Mouse (Mus musculus) embryonic facial prominence, embryonic 11.5 days (tissue): ENCODE results near the gene Tbcd. TPM values are rescaled to one million over a fixed set of nuclear protein-coding genes. Genes with fewer than 3 reads are reported as not detected.
A peak's percentile ranks its signal among the peaks of the same experiment; 100 is the strongest.

ENCODE experiments used
- ATAC-seq: fragments of 200-750 bp; cut with Nextera tagmentation; replicated peaks from 2 replicates; pipeline ENCODE4 v1.8.0; 2017; ENCODE audit warnings: low read depth; ENCODE audit not compliant: insufficient number of reproducible peaks, low FRiP score, low TSS enrichment
- DNase-seq: peaks from one replicate; pipeline ENCODE4 v3.0.0-alpha.2; 2015; ENCODE audit warnings: low spot score
- H3K27ac ChIP-seq: fragments of 300-500 bp; sonication (generic); replicated peaks from 2 replicates; pipeline ENCODE4 v1.5.1; 2014; ENCODE audit warnings: mild to moderate bottlenecking, low read depth, low read length, control low read depth
- H3K27me3 ChIP-seq: fragments of 300-500 bp; sonication (generic); 2 replicates; pipeline ENCODE4 v1.6.1; 2014; ENCODE audit warnings: mild to moderate bottlenecking, low read length, moderate library complexity, mixed read lengths; ENCODE audit not compliant: control insufficient read depth, insufficient read depth
- H3K36me3 ChIP-seq: fragments of 300-500 bp; sonication (generic); replicated peaks from 2 replicates; pipeline ENCODE4 v1.6.1; 2014; ENCODE audit warnings: low read depth, mild to moderate bottlenecking, low read length, moderate library complexity, mixed read lengths; ENCODE audit not compliant: control insufficient read depth, insufficient read depth
- H3K4me1 ChIP-seq: fragments of 300-500 bp; sonication (generic); 2 replicates; pipeline ENCODE4 v1.6.1; 2014; ENCODE audit warnings: low read length, mixed read lengths; ENCODE audit not compliant: control insufficient read depth, insufficient read depth
- H3K4me2 ChIP-seq: fragments of 300-500 bp; sonication (generic); 2 replicates; pipeline ENCODE4 v1.6.1; 2014; ENCODE audit warnings: low read depth, mild to moderate bottlenecking, control low read depth, low read length, moderate library complexity
- H3K4me3 ChIP-seq: fragments of 300-500 bp; sonication (generic); 2 replicates; pipeline ENCODE4 v1.5.1; 2014; ENCODE audit warnings: low read depth, low read length, control low read depth
- H3K9ac ChIP-seq: fragments of 300-500 bp; sonication (generic); replicated peaks from 2 replicates; pipeline ENCODE4 v1.6.1; 2014; ENCODE audit warnings: mild to moderate bottlenecking, control low read depth, low read length
- H3K9me3 ChIP-seq: fragments of 300-500 bp; sonication (generic); replicated peaks from 2 replicates; pipeline ENCODE4 v1.6.1; 2016; ENCODE audit warnings: mild to moderate bottlenecking, low read length, inconsistent platforms, mixed read lengths; ENCODE audit not compliant: control insufficient read depth
- WGBS: fragments of 180-500 bp; shearing (Covaris S2); extraction: QIAGEN DNeasy Blood & Tissue Kit; methylation state at CpG from one replicate; pipeline ENCODE4 v1.1.7; 2014; 5-methylcytosine and 5-hydroxymethylcytosine counted together
- polyA plus RNA-seq: library from polyadenylated mRNA; unstranded; fragments of >200 nt; fragmentation: Nextera tagmentation; extraction: Ambion mirVana; gene quantifications from 2 replicates; pipeline ENCODE4 v1.2.1, GENCODE M21; 2014

The Tbcd gene
- polyA plus RNA-seq, 1 experiment from 2014 or later: 31.1 TPM

- Histone ChIP-seq H3K4me2 (no peak overlapping the region), H3K36me3 (no peaks in the 10 kb centered on the region), H3K4me3 (no peak overlapping the region), H3K9ac (no peak overlapping the region), H3K27ac (no peak overlapping the region), H3K27me3 (no peaks in the 10 kb centered on the region), H3K9me3 (no peaks in the 10 kb centered on the region), H3K4me1 (no peaks in the 10 kb centered on the region)
- DNase-seq: no peak
- 92% methylated on average over 6 of the region's 6 CpGs for WGBS
- no peak for ATAC-seq
Measured at GRCm38 (mm10) chr11:121597254-121597653, 145.5 kb downstream of the Tbcd start.

DNA sequence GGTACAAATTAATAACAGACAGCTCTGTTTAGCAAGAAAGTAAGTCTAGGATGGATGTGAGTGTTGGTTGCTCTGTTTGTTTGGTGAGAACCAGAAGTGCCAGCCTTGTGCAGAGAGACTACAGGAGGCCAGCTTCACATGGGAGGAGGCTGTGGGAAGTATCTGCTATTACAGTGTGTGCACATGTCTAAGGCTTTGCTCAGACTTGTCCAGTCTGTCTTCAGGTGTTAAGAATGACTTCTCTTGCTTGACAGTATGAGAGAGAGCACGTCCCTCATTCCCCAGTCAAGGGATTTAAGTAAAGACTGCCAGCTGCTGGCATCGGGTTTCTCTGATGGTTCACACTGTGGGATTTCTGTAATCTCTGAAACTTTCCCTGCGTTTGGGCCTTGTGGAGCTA, 149.7 kb downstream of the Tbcd start:
- Histone ChIP-seq H3K4me3 (no peak overlapping the region), H3K36me3 (no peaks in the 10 kb centered on the region; the same call in 1 of the 2 replicates), H3K9me3 (no peaks in the 10 kb centered on the region), H3K9ac (no peak overlapping the region), H3K27me3 (no peaks in the 10 kb centered on the region), H3K27ac (no peak overlapping the region), H3K4me1 (no peaks in the 10 kb centered on the region), H3K4me2 (no peak overlapping the region)
- ATAC-seq: no peak
- WGBS: 76% methylated on average over 3 of the region's 3 CpGs
- peak; percentile 11 for DNase-seq

GRCm38 (mm10) chr11:121605604-121606003, 153.9 kb downstream of the Tbcd start:
- no peak for DNase-seq
- Histone ChIP-seq H3K27ac (no peak overlapping the region), H3K4me3 (no peak overlapping the region), H3K27me3 (no peaks in the 10 kb centered on the region), H3K36me3 (no peaks in the 10 kb centered on the region; the same call in none of the 2 replicates), H3K9me3 (no peaks in the 10 kb centered on the region), H3K4me1 (no peaks in the 10 kb centered on the region), H3K4me2 (no peak overlapping the region), H3K9ac (no peak overlapping the region)
- WGBS: 91% methylated on average over 6 of the region's 6 CpGs
- no peak for ATAC-seq

DNA sequence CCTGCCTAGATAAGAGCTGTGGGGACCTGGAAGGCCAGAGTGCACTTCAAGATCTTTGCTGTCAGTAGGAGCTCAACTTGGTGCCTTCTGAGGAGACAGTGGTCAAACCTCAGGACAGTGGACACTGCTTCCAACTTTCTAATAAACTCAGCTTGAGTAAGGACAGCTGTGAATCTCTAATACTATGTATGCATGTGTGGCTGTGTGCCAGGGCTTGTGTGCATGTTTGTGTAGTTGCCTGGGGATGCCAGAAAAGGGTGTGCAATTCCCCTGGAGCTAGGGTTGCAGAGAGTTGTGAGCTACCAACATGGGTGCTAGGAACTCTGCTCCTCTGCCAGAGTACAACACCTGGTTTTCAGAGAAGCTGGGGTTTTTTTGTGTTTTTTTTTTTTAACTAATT, 159.2 kb downstream of the Tbcd start:
- ATAC-seq (no peak), DNase-seq (no peak)
- Histone ChIP-seq H3K36me3 (no peaks in the 10 kb centered on the region; the same call in none of the 2 replicates), H3K4me1 (no peaks in the 10 kb centered on the region), H3K9ac (no peak overlapping the region), H3K27me3 (no peaks in the 10 kb centered on the region), H3K4me3 (no peak overlapping the region), H3K9me3 (no peaks in the 10 kb centered on the region), H3K4me2 (no peak overlapping the region), H3K27ac (no peak overlapping the region)

DNA sequence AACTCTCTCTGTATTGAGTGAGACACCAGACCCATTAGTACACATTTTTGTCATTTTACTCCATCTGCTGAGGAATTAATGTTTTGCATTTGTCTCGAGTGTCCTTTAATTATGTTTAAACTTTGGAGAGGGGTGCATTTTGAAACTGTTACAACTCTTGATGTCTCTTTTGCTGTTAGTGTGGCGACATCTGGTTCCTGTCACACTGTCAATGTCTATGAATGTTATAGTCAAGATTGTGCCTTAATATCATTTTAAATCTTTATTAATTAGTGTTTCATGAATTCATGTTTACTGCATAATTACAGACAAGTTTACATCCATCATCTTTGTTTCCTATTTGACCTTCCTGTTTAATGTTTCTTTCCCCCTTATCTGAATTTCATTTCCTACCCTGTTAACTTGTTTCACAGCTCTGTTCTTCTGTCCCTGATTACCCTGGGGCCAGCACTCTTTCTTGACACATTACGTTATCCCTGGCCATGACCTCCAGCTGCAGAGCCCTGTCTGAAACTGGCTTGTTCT, 164.3 kb downstream of the Tbcd start:
- Histone ChIP-seq H3K9ac (no peak overlapping the region), H3K36me3 (no peaks in the 10 kb centered on the region; the same call in none of the 2 replicates), H3K27me3 (no peaks in the 10 kb centered on the region), H3K4me2 (no peak overlapping the region), H3K4me3 (no peak overlapping the region), H3K27ac (no peak overlapping the region), H3K4me1 (no peaks in the 10 kb centered on the region), H3K9me3 (no peaks in the 10 kb centered on the region)
- 77% methylated on average over 3 of the region's 3 CpGs for WGBS
- ATAC-seq: no peak
- no peak for DNase-seq

- no peak overlapping the region for H3K9ac ChIP-seq
- no peaks in the 10 kb centered on the region for H3K9me3 ChIP-seq
- no peak for ATAC-seq
- H3K4me2 ChIP-seq: no peak overlapping the region
- no peaks in the 10 kb centered on the region; the same call in none of the 2 replicates for H3K36me3 ChIP-seq
- no peak for DNase-seq
- no peaks in the 10 kb centered on the region for H3K27me3 ChIP-seq
- H3K4me1 ChIP-seq: no peaks in the 10 kb centered on the region
- no peak overlapping the region for H3K27ac ChIP-seq
- no peak overlapping the region for H3K4me3 ChIP-seq
Measured at GRCm38 (mm10) chr11:121616501-121616900, 164.8 kb downstream of the Tbcd start.

GRCm38 (mm10) chr11:121617371-121617770, 165.6 kb downstream of the Tbcd start:
- no peaks in the 10 kb centered on the region; the same call in none of the 2 replicates for H3K36me3 ChIP-seq
- WGBS: 90% methylated on average over 1 of the region's 1 CpGs

DNA sequence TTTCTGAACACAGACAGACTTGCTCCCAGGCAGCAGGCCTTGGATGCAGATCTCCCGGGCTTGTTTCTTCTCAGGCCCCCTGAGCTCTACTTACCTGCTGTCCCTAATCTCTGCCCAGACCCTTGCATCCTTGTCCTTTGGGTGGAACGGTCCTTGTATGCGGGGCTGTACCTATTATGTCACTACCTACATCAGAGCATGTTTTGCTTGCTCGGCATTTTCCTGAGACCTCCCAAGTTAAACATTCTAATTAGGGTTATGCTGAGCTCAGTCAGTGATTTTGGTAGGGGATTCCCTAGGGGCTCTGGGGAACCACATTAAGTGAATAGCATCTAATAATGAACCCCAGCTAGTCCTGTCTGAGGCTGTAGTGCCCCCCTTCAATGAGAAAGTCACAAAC, 173.3 kb downstream of the Tbcd start:
- H3K27ac ChIP-seq: no peak overlapping the region
- DNase-seq (no peak), ATAC-seq (no peak)
- H3K27me3 ChIP-seq: no peaks in the 10 kb centered on the region
- WGBS: 81% methylated on average over 4 of the region's 4 CpGs
- no peak overlapping the region for H3K4me2 ChIP-seq
- no peaks in the 10 kb centered on the region; the same call in none of the 2 replicates for H3K36me3 ChIP-seq
- no peak overlapping the region for H3K4me3 ChIP-seq
- no peak overlapping the region for H3K9ac ChIP-seq
- H3K4me1 ChIP-seq: no peaks in the 10 kb centered on the region
- H3K9me3 ChIP-seq: no peaks in the 10 kb centered on the region

More at GRCm38 (mm10) chr11:121617371-121617770, 165.6 kb downstream of the Tbcd start:
- no peak overlapping the region for H3K4me3 ChIP-seq
- no peak overlapping the region for H3K27ac ChIP-seq
- H3K9ac ChIP-seq: no peak overlapping the region
- no peak overlapping the region for H3K4me2 ChIP-seq
- DNase-seq: no peak
- H3K4me1 ChIP-seq: no peaks in the 10 kb centered on the region
- no peaks in the 10 kb centered on the region for H3K9me3 ChIP-seq
- ATAC-seq: no peak
- no peaks in the 10 kb centered on the region for H3K27me3 ChIP-seq
